Mouse (Mus musculus) CD4-positive, CD25-positive, alpha-beta regulatory T cell, adult 2 months (primary cell): ENCODE data around the gene Cntn4.

Experiments used
- DNase-seq: peaks from one replicate; pipeline ENCODE4 v3.0.0-alpha.2; 2012; ENCODE audit warnings: low read depth, low spot score

Cntn4 gene

GRCm38 (mm10) chr6:106458166-106458565 lies 780.7 kb downstream of the Cntn4 start:
- no peak for DNase-seq

DNA sequence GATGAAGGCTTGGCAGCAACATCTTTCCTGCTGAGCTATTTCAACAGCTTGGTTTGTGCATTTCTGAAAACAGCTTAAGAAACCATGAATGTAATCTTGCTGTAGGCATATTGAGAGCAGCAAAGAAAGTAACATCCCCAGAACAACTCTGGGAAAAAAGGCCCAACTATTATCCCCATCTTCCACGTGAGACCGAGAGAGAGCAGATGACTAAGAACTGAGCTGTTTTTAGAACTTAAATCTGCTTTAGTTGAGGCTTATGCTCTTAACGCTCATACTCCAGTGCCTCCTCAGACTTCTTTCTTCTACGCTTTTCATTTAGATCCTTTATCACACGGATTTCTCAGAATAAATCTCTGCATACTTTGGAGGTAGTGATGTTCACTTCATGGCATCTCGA lies 784.9 kb downstream of the Cntn4 start:
- no peak for DNase-seq

GRCm38 (mm10) chr6:106463857-106464256 lies 786.4 kb downstream of the Cntn4 start:
- no peak for DNase-seq

DNA sequence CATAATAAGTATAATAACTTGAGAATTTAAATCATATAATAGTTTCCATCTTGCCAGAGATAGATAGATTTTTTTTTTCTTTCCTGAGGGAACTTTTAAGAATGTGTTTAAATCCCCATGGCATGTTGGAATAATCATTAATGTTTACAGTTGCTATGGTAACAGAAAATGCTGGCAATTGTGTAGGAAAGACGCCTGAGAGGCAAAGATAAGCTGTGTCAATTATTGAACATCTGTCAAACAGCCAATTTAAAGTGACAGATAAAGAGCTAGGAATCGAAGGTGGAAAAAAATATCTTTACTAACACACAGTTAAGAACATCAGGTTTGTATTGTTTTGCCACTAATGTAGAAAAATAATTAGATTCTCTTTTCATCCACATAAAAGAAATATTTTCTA lies 788.3 kb downstream of the Cntn4 start:
- DNase-seq = no peak

GRCm38 (mm10) chr6:106466267-106467029 lies 789.0 kb downstream of the Cntn4 start:
- DNase-seq = no peak

- DNase-seq = no peak
Observed at GRCm38 (mm10) chr6:106471840-106472608, 794.6 kb downstream of the Cntn4 start.

GRCm38 (mm10) chr6:106473871-106474270 lies 796.4 kb downstream of the Cntn4 start:
- no peak for DNase-seq

GRCm38 (mm10) chr6:106481533-106481932 lies 804.1 kb downstream of the Cntn4 start:
- DNase-seq = no peak

DNA sequence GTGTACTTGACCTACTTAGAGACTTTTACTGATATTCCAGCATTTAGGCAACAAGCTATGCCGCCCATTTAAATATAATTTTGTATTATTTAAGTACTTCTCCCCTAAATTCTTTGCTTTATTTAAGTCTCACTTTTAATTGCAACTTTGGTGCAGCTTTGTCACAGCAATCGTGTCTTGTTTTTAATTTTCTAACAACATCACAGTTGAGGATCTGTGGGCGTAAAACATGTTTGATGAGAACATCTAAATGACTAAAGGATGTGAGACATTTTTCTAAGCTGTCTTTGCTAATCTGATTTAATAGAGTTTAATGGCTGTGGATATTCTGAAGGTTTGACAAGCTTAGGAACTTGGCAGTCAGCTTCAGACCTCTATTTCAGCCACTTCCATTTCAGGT lies 818.8 kb downstream of the Cntn4 start:
- no peak for DNase-seq

DNA sequence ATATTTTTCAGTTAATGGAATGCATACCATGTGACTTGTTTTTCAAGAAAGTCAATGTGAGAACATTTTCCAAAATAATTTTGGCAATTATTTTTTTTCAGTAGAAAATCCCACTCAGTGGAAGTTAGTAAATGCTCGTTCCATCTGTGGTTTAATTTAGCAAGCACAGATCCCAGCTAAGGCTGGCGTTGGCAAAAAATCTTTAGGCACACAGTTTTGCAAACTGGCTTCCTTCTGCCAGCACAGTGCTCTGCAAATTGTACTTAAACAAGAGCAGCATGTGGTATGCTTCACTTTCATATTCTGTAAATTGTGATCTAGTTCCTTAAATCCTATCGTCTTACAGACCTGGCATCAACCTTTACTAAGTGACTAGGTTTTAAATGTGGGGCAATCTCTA lies 821.7 kb downstream of the Cntn4 start:
- DNase-seq = no peak

GRCm38 (mm10) chr6:106503961-106504360 lies 826.5 kb downstream of the Cntn4 start:
- no peak for DNase-seq

DNA sequence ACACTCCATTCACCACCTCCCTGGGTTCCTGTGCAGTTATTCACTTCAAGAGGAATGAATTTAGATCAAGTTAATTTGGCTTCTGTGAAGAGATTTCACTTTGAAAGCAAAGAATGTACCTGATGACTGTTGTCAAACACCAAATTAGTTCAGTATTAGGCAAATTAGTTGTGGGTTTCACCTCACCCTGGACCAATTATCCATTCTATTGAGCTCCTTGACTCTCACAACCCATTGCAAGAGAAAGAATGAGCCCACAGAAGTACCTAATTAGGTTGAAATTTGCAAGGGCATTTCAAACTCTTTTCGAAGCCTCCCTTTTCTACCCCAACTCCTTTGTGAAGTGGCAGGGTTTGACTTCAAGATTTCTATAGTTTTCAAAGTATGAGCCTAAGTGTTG lies 842.9 kb downstream of the Cntn4 start:
- DNase-seq = no peak

DNA sequence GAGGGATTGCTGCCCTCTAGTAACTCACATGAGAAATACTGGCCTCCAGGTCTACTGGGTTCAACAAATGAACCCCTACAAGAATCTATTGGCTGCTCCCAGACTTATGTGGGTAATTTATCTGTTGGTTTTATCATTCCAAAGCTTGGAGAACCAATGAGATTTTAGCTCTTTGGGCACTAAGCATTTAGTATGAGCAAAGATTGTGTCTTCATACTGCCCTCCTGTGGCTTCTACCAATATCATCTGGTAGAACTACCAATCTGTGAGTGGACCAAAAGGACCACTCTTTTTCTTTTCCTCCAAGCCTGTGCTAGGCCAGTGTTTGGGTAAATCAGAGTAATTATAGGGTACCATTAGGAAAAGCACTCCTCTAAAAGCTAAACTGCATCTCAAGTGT lies 866.0 kb downstream of the Cntn4 start:
- no peak for DNase-seq

GRCm38 (mm10) chr6:106561649-106562048 lies 884.2 kb downstream of the Cntn4 start:
- DNase-seq = no peak

DNA sequence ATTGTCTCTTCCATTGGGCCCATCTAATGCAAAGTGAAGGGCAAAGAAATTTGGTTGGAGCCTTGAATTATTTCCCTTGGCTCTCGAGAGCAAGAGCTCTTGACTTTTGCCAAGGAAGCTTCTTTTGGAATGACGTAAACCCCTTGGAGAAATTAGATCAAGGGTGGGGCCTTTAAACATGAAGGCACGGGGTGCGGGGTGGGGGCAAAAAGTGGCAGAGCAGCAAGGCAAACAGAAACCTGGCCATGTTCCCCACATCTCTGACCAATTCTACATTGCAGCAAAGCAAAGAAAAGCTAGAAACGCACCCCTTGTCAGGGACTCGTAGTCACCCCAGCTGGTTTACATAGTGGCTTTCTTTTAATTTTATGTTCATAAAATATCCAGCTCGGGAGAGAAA lies 887.9 kb downstream of the Cntn4 start:
- no peak for DNase-seq

DNA sequence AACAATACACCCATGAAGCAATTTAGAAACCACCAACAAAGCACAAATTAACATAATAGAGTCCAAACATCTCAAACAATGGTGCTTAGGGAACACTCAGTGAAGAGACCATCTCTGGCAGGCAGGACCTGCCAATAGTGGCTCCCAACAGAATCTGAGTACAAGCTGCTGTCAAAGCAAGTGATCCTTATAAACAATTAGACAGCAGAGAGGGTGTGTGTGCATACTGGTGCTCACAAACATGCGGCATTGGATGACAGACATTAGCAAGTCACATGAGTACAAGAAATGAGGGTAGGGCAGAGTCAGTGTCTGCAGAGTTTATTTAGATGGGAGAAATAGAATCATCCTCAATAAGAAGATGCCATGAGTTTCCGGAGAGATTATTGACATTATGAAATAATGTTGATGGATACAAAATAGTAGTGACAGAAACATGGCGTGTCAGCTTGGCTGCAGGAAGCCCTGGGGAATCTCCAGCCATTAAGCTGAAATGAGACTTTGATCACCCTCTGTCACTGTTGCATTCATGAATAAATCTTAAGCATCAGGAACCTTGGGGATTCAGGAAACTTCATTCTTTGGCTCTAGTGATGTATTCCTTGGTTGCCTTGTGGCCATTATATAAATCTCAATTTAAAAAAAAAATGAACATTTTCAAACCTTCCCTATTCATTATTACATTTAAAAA lies 888.5 kb downstream of the Cntn4 start:
- no peak for DNase-seq

- DNase-seq = no peak
Observed at GRCm38 (mm10) chr6:106566929-106567621, 889.6 kb downstream of the Cntn4 start.

- no peak for DNase-seq
Observed at GRCm38 (mm10) chr6:106580124-106580523, 902.7 kb downstream of the Cntn4 start.

DNA sequence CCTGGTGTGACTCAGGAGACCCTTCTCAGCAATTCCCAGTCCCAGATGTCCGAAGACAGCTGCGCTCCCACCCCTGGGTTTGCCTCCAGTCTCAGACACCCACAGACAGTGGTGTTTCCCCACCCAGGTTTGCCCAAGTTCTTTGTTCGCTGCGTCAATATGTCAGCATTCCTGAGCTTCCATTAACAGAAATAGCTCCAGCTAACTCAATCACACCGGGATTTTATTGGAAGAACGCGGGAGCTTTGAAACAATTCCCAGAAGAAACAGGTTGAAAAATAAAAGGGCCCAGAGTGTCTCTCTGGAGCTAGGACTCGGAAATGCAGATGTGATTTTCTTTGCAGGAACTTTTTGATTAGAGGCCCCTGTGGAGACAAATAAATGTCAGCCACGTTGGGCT lies 916.3 kb downstream of the Cntn4 start:
- no peak for DNase-seq

DNA sequence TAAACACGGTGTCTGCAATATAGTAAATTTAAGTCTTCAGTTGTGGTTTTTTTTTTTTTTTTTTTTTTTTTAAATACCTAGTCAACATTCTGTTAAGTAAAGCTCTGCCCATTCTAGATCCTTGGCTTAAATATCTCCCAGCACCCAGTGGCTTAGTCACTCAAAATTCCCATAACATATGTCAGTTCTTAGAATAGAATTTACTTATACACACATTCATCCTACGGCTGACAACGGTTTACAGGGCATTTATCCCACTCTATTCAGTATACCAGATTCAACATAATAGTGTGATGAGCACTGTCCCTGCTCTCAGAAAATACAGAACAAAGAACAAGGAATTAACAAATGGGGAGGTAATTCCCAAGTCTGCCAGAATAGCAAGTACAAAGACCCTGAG lies 939.6 kb downstream of the Cntn4 start:
- DNase-seq = no peak

- no peak for DNase-seq
Observed at GRCm38 (mm10) chr6:106621188-106621749, 943.8 kb downstream of the Cntn4 start.

DNA sequence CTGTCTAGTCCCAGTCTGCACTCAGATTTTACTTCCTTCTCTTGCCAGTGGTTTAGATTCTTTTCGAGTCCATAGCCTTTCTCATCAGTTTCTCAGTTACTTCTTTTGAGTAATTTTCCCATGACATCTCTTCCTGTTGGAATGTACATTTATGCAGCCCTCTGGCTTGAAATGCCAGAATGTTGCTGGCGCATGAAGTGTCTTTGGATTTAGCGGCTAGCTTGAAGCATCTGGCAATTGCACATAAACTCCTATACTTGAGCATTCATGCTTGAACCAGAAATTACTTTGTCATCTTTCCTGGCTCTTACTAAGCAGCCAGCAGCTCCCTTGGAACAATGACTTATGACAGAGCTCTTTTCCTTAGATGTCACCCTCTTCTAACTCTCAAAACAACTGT lies 965.6 kb downstream of the Cntn4 start:
- DNase-seq = no peak
